Mouse (Mus musculus): ENCODE measurements around the gene Fan1.

GRCm38 (mm10) chr7:64354206-64354605 is 19.7 kb downstream of the Fan1 start:
- TF ChIP-seq GATA1 (IDR thresholded peaks at IDR 0.05; ENCODE audit: low read length) = no peak
- no peak for TF ChIP-seq TAL1 (IDR thresholded peaks at IDR 0.05; ENCODE audit: low read length)

All from erythroblast, embryonic 14.5 days (primary cell).